In the genomic region with DNA sequence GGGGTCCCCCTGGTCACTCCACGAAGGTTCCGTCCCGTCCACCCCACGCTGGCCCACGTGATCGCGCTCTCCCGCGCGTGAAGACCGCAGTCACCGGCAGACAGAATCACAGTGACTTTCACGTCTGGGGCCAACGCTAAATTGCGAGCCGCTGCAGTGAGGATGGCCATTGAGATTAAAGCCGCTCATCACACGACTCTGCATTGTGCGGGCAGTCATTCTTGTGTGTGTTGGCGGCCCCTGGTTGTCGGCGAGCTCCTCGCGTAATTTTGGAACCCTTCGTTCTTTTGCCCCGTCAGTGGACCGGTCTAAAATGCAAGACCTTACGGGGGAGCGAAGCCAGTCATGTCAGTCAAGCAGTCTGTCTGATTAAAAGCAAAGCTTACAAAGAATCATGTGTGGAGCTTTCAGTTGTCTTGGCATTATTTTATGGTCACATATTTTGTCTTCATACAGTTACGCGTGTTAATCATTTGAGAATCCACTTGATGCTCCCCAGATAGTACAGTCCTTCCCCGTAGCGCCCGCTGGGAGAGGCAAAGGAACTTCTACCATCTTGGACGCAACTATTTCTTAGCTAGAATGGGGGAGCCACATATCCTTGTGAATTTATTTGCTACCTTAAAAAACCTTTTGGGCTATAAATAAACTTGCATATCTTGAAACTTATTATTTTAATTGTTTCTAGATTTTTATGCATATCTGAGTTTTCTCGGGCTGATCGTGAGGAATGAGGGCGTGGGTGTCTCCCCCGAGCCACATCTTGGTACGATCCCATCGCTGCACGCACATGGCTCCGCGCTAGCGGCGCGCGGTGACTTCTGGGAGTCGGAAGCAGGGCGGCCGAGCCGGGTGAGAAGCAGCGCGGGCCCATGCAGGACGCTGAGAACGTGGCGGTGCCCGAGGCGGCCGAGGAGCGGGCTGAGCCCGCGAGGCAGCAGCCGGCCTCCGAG, we compare ENCODE assay signal across 1 mouse cellular context.
TF ChIP-seq lines count a peak whose summit lies in the region.

A gene (plus strand): TSS at position 840 of the 953 bp plus-strand sequence.

TF ChIP-seq in CH12.LX, 34 proteins besides CTCF, POLR2A, EP300 and RAD21 (continued from another document):
- peak; percentile 41; the same call in 1 of the 2 replicates for TF ChIP-seq E2F4 (IDR thresholded peaks at IDR 0.05; ENCODE audit: insufficient replicate concordance, low read depth, low read length)
- peak; percentile 94 for TF ChIP-seq MXI1 (IDR thresholded peaks at IDR 0.05; ENCODE audit: low read depth, low read length)
- TF ChIP-seq ZC3H11A (IDR thresholded peaks at IDR 0.05; ENCODE audit: low read depth, low read length): no peak
- no peak; the same call in 1 of the 2 replicates for TF ChIP-seq ETS1 (conservative IDR thresholded peaks at IDR 0.05; ENCODE audit: low read depth, low read length)
- TF ChIP-seq KAT2A (IDR thresholded peaks at IDR 0.05; ENCODE audit: insufficient replicate concordance, low read length): peak; percentile 66; the same call in 1 of the 2 replicates
- peak; percentile 33; the same call in 1 of the 2 replicates for TF ChIP-seq JUND (conservative IDR thresholded peaks at IDR 0.05; ENCODE audit: low read depth, low read length)
- peak; percentile 32; the same call in 1 of the 2 replicates for TF ChIP-seq NRF1 (IDR thresholded peaks at IDR 0.05; ENCODE audit: low read depth, low read length)
- TF ChIP-seq RCOR1 (conservative IDR thresholded peaks at IDR 0.05; ENCODE audit: low read depth, low read length): peak; percentile 83; the same call in 1 of the 2 replicates
- peak; percentile 60; the same call in 1 of the 2 replicates for TF ChIP-seq MEF2A (IDR thresholded peaks at IDR 0.05; ENCODE audit: borderline replicate concordance, low read depth, low read length)
- no peak for TF ChIP-seq JUN (IDR thresholded peaks at IDR 0.05; ENCODE audit: insufficient read depth, low read depth, low read length)
- no peak for TF ChIP-seq GABPA (IDR thresholded peaks at IDR 0.05; ENCODE audit: insufficient replicate concordance, low read depth, low read length)
- peak; percentile 99 for TF ChIP-seq MYC (IDR thresholded peaks at IDR 0.05; ENCODE audit: low read depth, low read length)
- peak; percentile 65 for TF ChIP-seq USF2 (conservative IDR thresholded peaks at IDR 0.05; ENCODE audit: low read depth, low read length)
- peak; percentile 78 for TF ChIP-seq HCFC1 (IDR thresholded peaks at IDR 0.05; ENCODE audit: low read depth, low read length)
- TF ChIP-seq ZNF384 (IDR thresholded peaks at IDR 0.05; ENCODE audit: low read depth, low read length): 0 out of 2 replicates have a peak, but pooled peaks have one; percentile 33
- TF ChIP-seq ZMIZ1 (IDR thresholded peaks at IDR 0.05; ENCODE audit: low read depth, low read length): peak; percentile 94
- TF ChIP-seq POLR2AphosphoS2 (IDR thresholded peaks at IDR 0.05; ENCODE audit: low read depth, low read length): peak; percentile 89; the same call in 1 of the 2 replicates
- TF ChIP-seq SIN3A (IDR thresholded peaks at IDR 0.05; ENCODE audit: low read length): peak; percentile 58
- TF ChIP-seq USF1 (IDR thresholded peaks at IDR 0.05; ENCODE audit: low read depth, low read length): peak; percentile 79
- peak; percentile 85 for TF ChIP-seq TCF12 (IDR thresholded peaks at IDR 0.05; ENCODE audit: low read depth, low read length)
- 0 out of 2 replicates have a peak, but pooled peaks have one; percentile 13 for TF ChIP-seq MAFK (IDR thresholded peaks at IDR 0.05; ENCODE audit: insufficient replicate concordance, low read length)
- peak; percentile 94 for TF ChIP-seq MAX (IDR thresholded peaks at IDR 0.05; ENCODE audit: low read length)
- TF ChIP-seq BHLHE40 (IDR thresholded peaks at IDR 0.05; ENCODE audit: low read depth, low read length): peak; percentile 64
